8 mouse cellular contexts compared by ENCODE assay signal in the genomic region with DNA sequence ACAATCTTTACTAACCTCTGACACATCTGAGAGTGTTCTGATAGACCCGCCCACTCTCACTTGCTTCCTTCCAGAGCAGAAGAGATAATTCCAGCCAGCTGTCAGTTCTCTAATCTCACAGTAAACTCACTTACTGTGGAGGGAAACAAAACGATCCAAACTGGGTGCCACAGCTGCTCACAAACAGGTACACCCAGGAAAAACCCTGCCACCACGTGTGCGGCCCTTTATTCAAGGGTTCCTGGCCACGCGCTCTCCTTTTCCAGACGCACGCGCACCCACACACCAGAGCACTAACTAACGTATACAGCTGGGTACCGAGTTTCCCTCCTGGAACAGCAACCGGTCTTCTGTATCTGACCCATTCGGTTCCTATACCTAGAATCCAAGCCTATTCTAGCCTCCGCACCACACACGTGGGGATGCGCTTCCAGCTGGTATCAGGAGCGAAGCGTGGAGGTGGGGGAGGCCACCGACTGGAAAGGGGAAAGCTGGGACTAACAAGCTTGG. TPM values are rescaled to one million over a fixed set of nuclear protein-coding genes. Genes with fewer than 3 reads are reported as not detected.
DNase-seq lines count a peak whose midpoint lies in the region; ATAC-seq and TF ChIP-seq lines count a peak whose summit lies in the region.

No protein-coding gene starts in this region.

- peak in 1 of 2 experiments; percentile 41 for DNase-seq in left cerebral cortex, adult 2 months (ENCODE audit: extremely low spot score in 1 of 2, low spot score in 2 of 2)
- DNase-seq in left cerebral cortex, adult 11 months (ENCODE audit: low spot score) = no peak
- DNase-seq in brain, embryonic 14.5 days (ENCODE audit: low read depth) = peak; percentile 65
- peak; percentile 45 for DNase-seq in limb, embryonic 11.5 days (ENCODE audit: low spot score)
- no peak for DNase-seq in urinary bladder, adult 2 months (ENCODE audit: low spot score)
- DNase-seq in layer of hippocampus, postnatal 25 days (ENCODE audit: extremely low spot score in 1 of 2, low spot score in 1 of 2) = no peak

- no peak for TF ChIP-seq POLR2A in brain, embryonic 14.5 days (IDR thresholded peaks at IDR 0.05; ENCODE audit: borderline replicate concordance, extremely low read depth, insufficient read depth, insufficient read length, poor library complexity, severe bottlenecking)

- intact Hi-C loops in left cerebral cortex, adult 2 months (cut with DNase I) = loop anchor here (2.0 to 5.0 kb wide), 2 partner anchors 72 to 180 kb away; a partner anchor contains a TSS

- H3K4me2 ChIP-seq in forebrain, embryonic 15.5 days (replicated peaks) = peak overlapping the region; percentile 88
- peak overlapping the region; percentile 100 for H3K4me2 ChIP-seq in limb, embryonic 11.5 days (ENCODE audit: low read depth, severe bottlenecking)
- H3K4me2 ChIP-seq in neural tube, embryonic 12.5 days (replicated peaks) = peak overlapping the region; percentile 98

- H3K27me3 ChIP-seq in forebrain, embryonic 15.5 days = no peaks in the 10 kb centered on the region
- H3K27me3 ChIP-seq in limb, embryonic 11.5 days (ENCODE audit: control insufficient read depth, insufficient read depth, low read length) = peaks cover 35% of the 10 kb centered on the region
- peaks cover 39% of the 10 kb centered on the region for H3K27me3 ChIP-seq in neural tube, embryonic 12.5 days (replicated peaks)

- peak overlapping the region; percentile 74 for H3K4me3 ChIP-seq in left cerebral cortex, adult 2 months
- H3K4me3 ChIP-seq in forebrain, embryonic 15.5 days = peak overlapping the region; percentile 70
- peak overlapping the region; percentile 58 for H3K4me3 ChIP-seq in limb, embryonic 11.5 days (ENCODE audit: low read depth, low read length)
- H3K4me3 ChIP-seq in neural tube, embryonic 12.5 days = peak overlapping the region; percentile 71

- ATAC-seq in forebrain, embryonic 15.5 days (replicated peaks) = peak; percentile 5; the same call in 1 of the 2 replicates
- no peak for ATAC-seq in limb, embryonic 11.5 days (ENCODE audit: insufficient number of reproducible peaks, low FRiP score, low TSS enrichment, low read depth)
- ATAC-seq in neural tube, embryonic 12.5 days (ENCODE audit: low FRiP score, low read depth) = no peak

- no peaks in the 10 kb centered on the region for H3K9me3 ChIP-seq in forebrain, embryonic 15.5 days
- H3K9me3 ChIP-seq in limb, embryonic 11.5 days (ENCODE audit: control insufficient read depth, low read length) = no peaks in the 10 kb centered on the region
- no peaks in the 10 kb centered on the region for H3K9me3 ChIP-seq in neural tube, embryonic 12.5 days

- H3K36me3 ChIP-seq in forebrain, embryonic 15.5 days = no peaks in the 10 kb centered on the region
- no peaks in the 10 kb centered on the region for H3K36me3 ChIP-seq in limb, embryonic 11.5 days (ENCODE audit: control insufficient read depth, insufficient read depth, low read length)
- no peaks in the 10 kb centered on the region for H3K36me3 ChIP-seq in neural tube, embryonic 12.5 days

- peak overlapping the region; percentile 78 for H3K9ac ChIP-seq in forebrain, embryonic 15.5 days (replicated peaks)
- no peak overlapping the region; the same call in 1 of the 2 replicates for H3K9ac ChIP-seq in limb, embryonic 11.5 days (ENCODE audit: low read length)
- H3K9ac ChIP-seq in neural tube, embryonic 12.5 days = peak overlapping the region; percentile 73

- no peak for TF ChIP-seq CTCF in left cerebral cortex, adult 2 months (IDR thresholded peaks at IDR 0.05)
- no peak for TF ChIP-seq CTCF in brain, embryonic 14.5 days (IDR thresholded peaks at IDR 0.05; ENCODE audit: borderline replicate concordance, extremely low read depth, insufficient read depth, insufficient read length)

- under 1% methylated on average over 19 of the region's 19 CpGs for WGBS in forebrain, embryonic 15.5 days
- 2% methylated on average over 19 of the region's 19 CpGs for WGBS in limb, embryonic 11.5 days
- WGBS in neural tube, embryonic 12.5 days = 1% methylated on average over 19 of the region's 19 CpGs

- peaks cover 40% of the 10 kb centered on the region for H3K4me1 ChIP-seq in forebrain, embryonic 15.5 days
- peaks cover 8% of the 10 kb centered on the region; the same call in 1 of the 2 replicates for H3K4me1 ChIP-seq in limb, embryonic 11.5 days (ENCODE audit: control insufficient read depth, insufficient read depth, low read length)
- peaks cover 22% of the 10 kb centered on the region for H3K4me1 ChIP-seq in neural tube, embryonic 12.5 days

- H3K27ac ChIP-seq in left cerebral cortex, adult 2 months = peak overlapping the region; percentile 96
- peak overlapping the region; percentile 89 for H3K27ac ChIP-seq in forebrain, embryonic 15.5 days (replicated peaks)
- no peak overlapping the region for H3K27ac ChIP-seq in limb, embryonic 11.5 days (replicated peaks; ENCODE audit: low read depth, low read length)
- no peak overlapping the region for H3K27ac ChIP-seq in neural tube, embryonic 12.5 days

RNA-seq across cellular contexts. Expression of a gene that starts 1.3 kb away (rescaled TPM):
- 100 to 1,000 TPM; 118 to 134 TPM for total RNA-seq in left cerebral cortex, adult 2 months (2021)
- 5.6 and 9.8 TPM in 2 replicates for polyA plus RNA-seq in brain, embryonic 14.5 days (2012; rRNA removed)
- polyA plus RNA-seq in forebrain, embryonic 15.5 days (2015; fragmentation: Nextera tagmentation; extraction: Ambion mirVana) = 1.8 and 2.3 TPM in 2 replicates
- 0.30 and 0.31 TPM in 2 replicates for polyA plus RNA-seq in limb, embryonic 11.5 days (2014; fragmentation: Nextera tagmentation; extraction: Ambion mirVana)
- polyA plus RNA-seq in neural tube, embryonic 12.5 days (2016; fragmentation: Nextera tagmentation; extraction: Ambion mirVana) = 1.5 TPM in 2 replicates
- 3.6 and 4.7 TPM in 2 replicates for polyA plus RNA-seq in urinary bladder, adult 2 months (2012; rRNA removed)
- 10 to 100 TPM; 86.7 to 93.1 TPM for total RNA-seq in layer of hippocampus, postnatal 25 days (2021)

Comparison
In these comparisons a context has a peak if more than half of its experiments do, and no peak if none do; other contexts are left out.
1. DNase-seq: peak in brain, embryonic 14.5 days (single experiment) and limb, embryonic 11.5 days (single experiment); none in left cerebral cortex, adult 11 months (single experiment), urinary bladder, adult 2 months (single experiment) and layer of hippocampus, postnatal 25 days (0 of 2).
2. H3K27ac ChIP-seq: peak in left cerebral cortex, adult 2 months (single experiment) and forebrain, embryonic 15.5 days (single experiment); none in limb, embryonic 11.5 days (single experiment) and neural tube, embryonic 12.5 days (single experiment).
3. Peak in every context shown above with its lines, with median percentiles within 50 percentile points of each other: H3K4me3 ChIP-seq and H3K4me2 ChIP-seq.